Mouse (Mus musculus) frontal cortex, postnatal 14 days (tissue): Measurements from ENCODE around the gene Fxyd6.

Source experiments
- DNase-seq, 2 experiments: peaks; one replicate each; pipeline ENCODE4 v3.0.0; 2022; ENCODE audit warnings: low spot score in 2 of 2

Gene Fxyd6

GRCm38 (mm10) chr9:45411803-45412202 lies 41.8 kb downstream of the Fxyd6 start:
- DNase-seq: peak in 1 of 2 experiments; percentile 30

GRCm38 (mm10) chr9:45412287-45412686 lies 42.3 kb downstream of the Fxyd6 start:
- peak; percentile 76 to 93 for DNase-seq

- DNase-seq: no peak
Observed at GRCm38 (mm10) chr9:45412700-45413477, 42.9 kb downstream of the Fxyd6 start.

GRCm38 (mm10) chr9:45413478-45414140 lies 43.6 kb downstream of the Fxyd6 start:
- peak in 1 of 2 experiments; percentile 37 for DNase-seq

- peak; percentile 44 to 76 for DNase-seq
Observed at GRCm38 (mm10) chr9:45415912-45416311, 45.9 kb downstream of the Fxyd6 start.

- peak in 1 of 2 experiments; percentile 34 for DNase-seq
Observed at GRCm38 (mm10) chr9:45417245-45417644, 47.3 kb downstream of the Fxyd6 start.

DNA sequence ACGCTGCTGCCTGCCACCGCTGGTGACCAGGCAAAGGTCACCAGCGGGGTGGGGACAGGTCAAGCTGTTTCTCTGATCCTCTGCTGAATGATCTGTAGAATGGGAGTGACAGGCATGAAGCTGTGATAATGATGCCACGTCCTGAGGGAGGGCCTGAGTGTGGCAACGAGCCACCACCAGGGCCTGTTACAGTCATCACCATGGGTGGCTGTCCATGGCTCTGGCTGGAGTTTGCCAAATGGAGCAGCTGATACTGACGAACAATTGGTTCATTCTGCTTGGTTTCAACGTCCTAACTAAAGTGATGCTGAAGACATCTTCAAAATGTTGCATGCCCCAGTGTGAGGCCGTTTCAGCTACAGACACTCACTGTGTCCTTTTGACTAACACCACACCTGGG lies 48.3 kb downstream of the Fxyd6 start:
- no peak for DNase-seq

GRCm38 (mm10) chr9:45421209-45421608 lies 51.2 kb downstream of the Fxyd6 start:
- no peak for DNase-seq

DNA sequence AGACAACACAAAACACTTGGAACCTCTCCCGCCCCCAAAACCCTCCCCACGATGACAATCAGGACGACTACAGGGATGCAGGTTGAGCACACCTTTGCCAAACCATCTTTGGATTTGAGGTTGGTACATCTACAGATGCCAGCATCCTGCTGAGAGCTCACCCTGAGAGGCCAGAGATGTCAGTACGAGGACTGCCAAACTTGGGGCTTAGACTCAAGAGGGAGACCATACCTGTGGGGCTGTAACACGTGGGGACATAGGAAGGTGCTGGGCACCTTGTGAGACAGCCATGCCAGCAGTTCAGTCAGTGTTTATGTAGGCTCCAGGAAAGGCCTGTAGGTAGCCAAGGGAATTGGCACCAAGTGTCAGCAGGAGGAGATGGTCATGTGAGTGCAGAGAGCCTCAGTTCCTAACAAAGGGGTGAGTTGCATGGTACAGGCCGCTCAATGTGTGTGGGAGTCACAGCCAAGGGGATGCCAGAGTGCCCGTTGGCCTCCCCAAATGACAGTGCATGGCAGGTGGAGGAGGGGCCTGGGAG lies 52.8 kb downstream of the Fxyd6 start:
- DNase-seq: no peak

DNA sequence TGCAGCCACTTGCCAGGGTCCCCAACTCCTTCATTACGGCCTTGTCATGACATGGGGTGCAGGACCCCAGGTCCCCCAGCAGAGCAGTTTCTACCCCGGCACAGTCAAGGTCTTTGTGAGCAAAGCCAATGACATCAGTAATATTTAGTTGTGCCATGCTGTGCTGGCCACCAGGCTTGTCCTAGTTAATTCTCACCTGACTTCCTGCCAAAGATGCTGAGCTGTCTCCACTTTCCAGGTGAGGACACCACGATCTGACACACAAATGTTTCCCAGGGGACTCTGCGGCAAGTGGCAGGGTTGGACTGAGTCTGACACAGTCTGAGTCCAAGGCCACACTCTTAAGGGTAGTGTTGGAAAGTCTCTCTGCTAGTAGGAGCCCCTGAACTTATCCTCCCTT lies 56.5 kb downstream of the Fxyd6 start, which contains the start of gene Dscaml1:
Gene Dscaml1, plus strand, starts transcription at position 173 of the 400 bp plus-strand sequence.
- no peak for DNase-seq

DNA sequence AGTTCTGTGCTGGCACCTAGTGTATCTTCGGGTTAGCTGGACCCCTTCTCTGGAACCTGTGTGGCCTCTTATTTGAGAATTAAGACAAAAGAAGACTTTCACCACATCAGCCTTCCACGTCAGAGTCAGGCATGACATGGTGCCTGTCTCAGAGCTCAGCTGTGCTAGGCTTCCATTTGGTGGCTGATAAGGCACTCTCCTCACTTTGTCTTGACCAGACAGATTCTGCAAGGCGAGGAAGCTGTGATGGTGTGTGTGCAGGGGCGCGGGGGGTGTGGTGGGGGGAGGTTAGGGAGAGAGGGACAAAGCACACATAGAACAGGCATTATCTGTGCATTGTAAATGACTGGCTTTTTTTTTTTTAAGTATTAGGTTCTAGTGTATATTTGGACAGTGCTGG lies 59.4 kb downstream of the Fxyd6 start:
- no peak for DNase-seq

GRCm38 (mm10) chr9:45429951-45430697 lies 60.1 kb downstream of the Fxyd6 start:
- peak in 1 of 2 experiments; percentile 42 for DNase-seq

DNA sequence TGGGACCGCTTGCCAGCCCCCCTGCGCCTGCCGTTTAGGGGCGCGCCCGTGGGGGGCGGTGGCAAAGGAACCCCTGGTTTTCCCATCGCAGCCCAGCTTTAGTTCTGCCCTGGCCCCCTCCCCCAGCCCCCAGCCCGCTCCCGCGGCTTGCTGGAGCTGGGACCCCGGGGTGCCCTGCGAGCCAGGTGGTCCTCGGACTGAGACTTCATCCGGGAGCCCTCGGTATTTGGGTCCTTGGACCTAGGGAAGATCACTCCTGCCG lies 60.6 kb downstream of the Fxyd6 start:
- DNase-seq: no peak

DNA sequence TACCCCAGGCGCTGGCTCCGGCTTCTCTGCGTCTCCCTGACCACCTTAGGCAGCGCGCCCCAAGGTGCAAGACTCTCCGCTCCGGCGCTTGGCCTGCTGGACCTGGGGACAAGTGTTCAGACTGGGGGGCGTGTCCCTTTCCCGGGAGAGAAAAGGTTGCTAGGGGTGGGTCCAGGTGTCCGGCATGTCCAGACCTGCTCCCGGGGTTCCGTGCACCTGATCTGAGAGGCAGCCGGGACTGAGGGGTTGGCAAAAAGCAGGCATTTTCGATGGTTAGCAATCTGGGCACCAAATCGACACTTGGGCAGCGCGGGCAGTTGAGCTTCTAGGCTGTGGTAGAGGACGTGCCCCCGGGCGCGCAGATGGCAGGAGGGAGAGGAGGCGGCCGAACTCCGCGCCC lies 61.2 kb downstream of the Fxyd6 start:
- DNase-seq: no peak

DNA sequence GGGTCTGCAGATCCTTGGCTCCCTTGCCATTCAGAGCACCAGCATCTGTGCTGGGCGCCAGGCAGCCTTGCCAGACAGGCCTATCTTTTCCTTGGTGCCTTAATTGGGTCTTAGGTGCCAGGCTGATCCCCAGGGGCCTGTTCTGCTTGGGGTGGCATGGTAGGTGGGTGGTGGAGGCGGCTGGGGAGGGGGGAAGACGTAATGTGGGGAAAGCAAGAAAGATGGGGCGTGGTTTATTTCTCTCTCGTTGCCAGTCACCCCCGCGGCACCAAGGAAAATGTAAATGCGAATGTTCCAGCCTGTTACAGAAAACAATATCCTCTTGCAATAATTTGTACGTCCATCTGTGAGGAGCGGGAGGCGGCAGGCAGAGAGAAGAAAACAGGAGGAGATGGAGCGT lies 62.7 kb downstream of the Fxyd6 start:
- peak in 1 of 2 experiments; percentile 45 for DNase-seq

- no peak for DNase-seq
Observed at GRCm38 (mm10) chr9:45433119-45433518, 63.1 kb downstream of the Fxyd6 start.

DNA sequence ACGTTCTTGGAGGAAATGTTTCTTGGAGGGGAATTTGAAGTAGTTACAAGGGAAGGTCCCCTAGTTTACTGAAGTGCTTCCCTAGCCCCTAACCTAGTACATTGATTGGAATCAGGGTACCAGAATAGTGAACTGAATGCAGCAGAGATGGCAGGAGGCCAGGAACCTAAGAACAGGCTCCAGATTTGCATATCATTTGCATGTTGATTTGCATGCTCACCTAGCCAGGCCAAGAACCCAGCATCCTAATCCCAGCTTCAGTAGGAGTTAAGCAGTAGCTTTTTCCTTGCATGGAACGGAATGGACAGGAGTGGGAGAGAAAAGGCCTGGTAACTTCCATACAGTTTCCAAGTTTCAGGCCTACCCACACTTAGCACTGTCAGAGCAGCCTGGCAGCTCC lies 64.2 kb downstream of the Fxyd6 start:
- DNase-seq: no peak

DNA sequence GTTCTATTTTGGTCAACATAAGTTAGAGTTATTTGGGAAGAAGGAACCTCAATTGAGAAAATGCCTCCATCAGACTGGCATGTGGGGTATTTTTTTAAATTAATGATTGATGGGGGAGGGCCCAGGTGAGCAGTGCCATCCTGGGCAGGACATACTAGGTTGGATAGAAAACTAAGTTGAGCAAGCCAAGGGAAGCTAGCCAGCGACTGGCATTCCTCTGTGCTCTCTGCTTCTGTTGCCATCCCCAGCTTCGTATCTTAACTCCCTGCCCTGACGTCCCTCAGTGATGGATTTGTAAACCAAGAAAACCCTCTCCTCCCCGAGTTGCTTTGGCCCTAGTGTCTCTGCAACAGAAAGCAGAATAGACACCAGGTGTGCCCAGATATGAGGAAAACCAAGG lies 69.0 kb downstream of the Fxyd6 start:
- DNase-seq: no peak

DNA sequence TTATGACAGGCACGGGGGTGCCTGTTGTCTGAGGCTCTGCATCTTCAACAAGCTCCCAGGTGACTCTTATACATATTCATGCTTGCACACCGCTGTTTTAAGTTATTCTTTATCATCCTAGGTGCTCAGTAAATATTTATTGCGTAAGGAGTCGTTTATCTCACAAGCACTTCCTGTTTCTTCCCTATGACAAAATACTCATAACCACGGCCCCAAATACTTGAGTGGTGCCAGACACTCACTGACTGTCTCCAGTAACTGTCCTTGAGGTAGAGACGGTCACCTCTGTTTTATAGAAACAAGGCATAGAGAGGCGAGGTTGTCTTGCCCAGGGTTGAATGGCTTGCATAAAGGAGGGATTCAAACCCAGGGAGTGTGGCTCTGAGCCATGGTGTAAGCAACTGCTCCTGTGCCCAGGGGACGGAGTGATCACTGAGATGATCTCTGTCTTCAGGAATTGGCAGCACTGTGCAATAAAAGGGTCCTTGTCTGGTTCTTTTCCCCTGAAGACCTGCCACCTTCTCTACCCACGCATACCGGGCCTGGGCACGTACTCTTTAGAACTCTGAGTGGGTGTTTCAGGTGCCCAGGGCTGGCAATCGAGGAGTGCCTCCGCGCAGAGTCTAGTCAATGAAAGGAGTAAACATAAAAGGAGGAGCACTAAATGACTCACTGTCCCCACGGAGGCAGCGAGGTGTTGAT lies 70.2 kb downstream of the Fxyd6 start:
- no peak for DNase-seq

GRCm38 (mm10) chr9:45444251-45444798 lies 74.3 kb downstream of the Fxyd6 start:
- no peak for DNase-seq
